Mouse (Mus musculus): ENCODE results near the gene BC034090.
"Not testable (repeated sequence)": the region's sequence is repeated elsewhere in the genome, so short reads cannot be mapped to it uniquely, and the experiment has no call there.

The BC034090 gene

DNA sequence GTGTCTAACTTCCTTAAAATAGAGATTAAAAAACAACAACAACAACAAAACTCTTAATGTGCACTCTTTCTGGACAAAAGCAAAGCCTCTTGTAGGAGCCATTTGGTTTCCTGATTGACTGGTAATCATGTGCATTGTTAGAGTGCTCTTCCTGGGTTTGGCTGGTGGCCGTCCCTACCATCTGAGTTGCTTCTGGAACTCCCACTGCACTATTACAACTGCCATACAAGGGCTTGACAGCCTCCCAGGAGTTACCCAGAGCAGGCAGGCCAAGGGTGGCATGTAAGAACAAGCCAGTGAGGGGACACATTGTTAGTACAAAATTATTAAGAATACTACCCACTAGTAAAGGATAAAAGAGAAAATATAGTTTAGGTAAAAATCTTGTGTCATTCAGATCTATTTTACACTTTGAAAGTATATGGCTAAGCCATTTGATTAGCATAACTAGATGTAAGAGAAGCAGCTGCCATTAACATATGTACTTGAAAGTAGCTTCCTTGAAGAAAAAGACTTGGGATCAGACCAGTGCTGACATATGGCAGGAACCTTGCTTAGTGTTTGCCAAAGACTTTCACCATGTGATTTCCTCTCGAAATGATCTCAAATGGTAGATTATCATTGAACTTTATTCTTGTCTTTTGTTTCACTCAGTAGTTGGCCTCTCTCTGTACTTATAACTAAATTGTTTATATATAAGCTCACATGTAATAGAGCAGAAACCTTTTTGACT, 65.9 kb downstream of the BC034090 start:
- DNase-seq = no peak

GRCm38 (mm10) chr1:155174424-155174823, 69.8 kb downstream of the BC034090 start:
- no peak for DNase-seq

DNA sequence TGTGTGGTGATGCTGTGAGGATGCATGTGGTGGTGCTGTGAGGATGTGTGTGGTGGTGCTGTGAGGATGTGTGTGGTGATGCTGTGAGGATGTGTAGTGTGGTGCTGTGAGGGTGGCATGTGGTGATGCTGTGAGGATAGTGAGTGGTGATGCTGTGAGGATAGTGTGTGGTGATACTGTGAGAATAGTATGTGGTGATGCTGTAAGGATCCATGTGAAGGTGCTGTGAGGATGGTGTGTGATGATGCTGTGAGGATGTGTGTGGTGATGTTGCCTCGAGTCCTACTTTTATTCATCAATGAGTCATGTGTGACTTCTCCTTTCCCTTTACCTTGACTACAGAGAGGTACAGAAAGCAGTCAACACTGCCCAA, 70.6 kb downstream of the BC034090 start:
- DNase-seq = not testable (repeated sequence)

- no peak for DNase-seq
These were observed 71.2 kb downstream of the BC034090 start for GRCm38 (mm10) chr1:155172895-155173643.

DNA sequence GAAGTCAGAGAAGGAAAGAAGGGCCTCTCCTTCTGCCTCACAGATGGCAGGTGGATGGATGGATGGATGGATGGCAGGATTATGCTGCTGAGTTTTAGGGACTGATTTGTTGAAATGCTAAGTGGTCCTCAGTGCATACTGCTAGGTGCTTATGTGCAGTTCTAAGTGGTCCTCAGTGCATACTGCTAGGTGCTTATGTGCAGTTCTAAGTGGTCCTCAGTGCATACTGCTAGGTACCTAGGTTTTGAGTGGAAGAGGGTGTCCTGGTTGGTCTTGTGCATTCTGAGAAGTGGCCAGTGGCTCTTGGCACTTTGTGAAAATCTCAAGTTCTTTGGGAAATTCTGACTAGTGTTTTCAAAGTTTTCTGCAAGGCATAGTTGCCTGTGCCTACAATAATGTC, 74.3 kb downstream of the BC034090 start:
- DNase-seq = no peak

- no peak for DNase-seq
These were observed 76.8 kb downstream of the BC034090 start for GRCm38 (mm10) chr1:155167453-155167852.

Data from right cerebral cortex, postnatal 25 days (tissue).